In genomic region chr11:79076484-79076883, GRCm38 (mm10) we compare ENCODE assay signal across 10 mouse cellular contexts.
DNase-seq lines count a peak whose midpoint lies in the region; ATAC-seq and TF ChIP-seq lines count a peak whose summit lies in the region.
"Had no signal": no experiment of that assay in that cellular context is flagged by ENCODE, and none has a peak within 500 bp of the region (broad histone marks: within the 10 kb centered on the region; RNA-seq: fewer than 3 reads in every experiment).

No protein-coding gene starts in this region.

- H3K27ac ChIP-seq in limb, embryonic 10.5 days: peak overlapping the region; percentile 61
- no peak overlapping the region for H3K27ac ChIP-seq in cerebellum, adult 2 months (ENCODE audit: insufficient read depth, low read length)
- H3K27ac ChIP-seq in hindbrain, embryonic 11.5 days (ENCODE audit: low read depth, low read length): no peak overlapping the region
- H3K27ac ChIP-seq: embryonic facial prominence, embryonic 13.5 days; limb, embryonic 13.5 days had no signal

- WGBS in lung, adult 2 months: 71% methylated on average over 12 of the region's 12 CpGs
- 78% methylated on average over 12 of the region's 12 CpGs for WGBS in limb, embryonic 10.5 days
- WGBS in cerebellum, adult 2 months: 89% methylated on average over 12 of the region's 12 CpGs
- 84% methylated on average over 12 of the region's 12 CpGs for WGBS in hindbrain, embryonic 11.5 days

- TF ChIP-seq POLR2A in lung, adult 2 months (IDR thresholded peaks at IDR 0.05; ENCODE audit: borderline replicate concordance, extremely low read depth, low read depth, low read length): no peak
- no peak for TF ChIP-seq POLR2A in cerebellum, adult 2 months (IDR thresholded peaks at IDR 0.05; ENCODE audit: borderline replicate concordance, insufficient read depth, low read length)

- H3K4me1 ChIP-seq in lung, adult 2 months (ENCODE audit: control insufficient read depth, insufficient read depth, low read length): peaks cover 12% of the 10 kb centered on the region
- H3K4me1 ChIP-seq in limb, embryonic 10.5 days: peaks cover 26% of the 10 kb centered on the region
- H3K4me1 ChIP-seq in cerebellum, adult 2 months (ENCODE audit: control insufficient read depth, insufficient read depth, low read length): no peaks in the 10 kb centered on the region
- no peaks in the 10 kb centered on the region for H3K4me1 ChIP-seq in hindbrain, embryonic 11.5 days (replicated peaks; ENCODE audit: control insufficient read depth, insufficient read depth, low read length)

- H3K27me3 ChIP-seq in limb, embryonic 10.5 days (ENCODE audit: low read depth, poor library complexity, severe bottlenecking): no peaks in the 10 kb centered on the region
- no peaks in the 10 kb centered on the region for H3K27me3 ChIP-seq in cerebellum, adult 2 months (ENCODE audit: control insufficient read depth, insufficient read depth, low read length)
- H3K27me3 ChIP-seq in hindbrain, embryonic 11.5 days (ENCODE audit: control insufficient read depth, insufficient read depth, low read length): no peaks in the 10 kb centered on the region
- H3K27me3 ChIP-seq: embryonic facial prominence, embryonic 13.5 days; limb, embryonic 13.5 days had no signal

- H3K9me3 ChIP-seq in limb, embryonic 10.5 days (replicated peaks): no peaks in the 10 kb centered on the region
- no peaks in the 10 kb centered on the region for H3K9me3 ChIP-seq in hindbrain, embryonic 11.5 days (ENCODE audit: control insufficient read depth, low read length)
- H3K9me3 ChIP-seq: embryonic facial prominence, embryonic 13.5 days; limb, embryonic 13.5 days had no signal

- H3K4me3 ChIP-seq in lung, adult 2 months (replicated peaks; ENCODE audit: extremely low read depth, low read depth, low read length): no peak overlapping the region
- no peak overlapping the region for H3K4me3 ChIP-seq in limb, embryonic 10.5 days
- no peak overlapping the region for H3K4me3 ChIP-seq in cerebellum, adult 2 months (replicated peaks; ENCODE audit: insufficient read depth, low read depth, low read length)
- H3K4me3 ChIP-seq in hindbrain, embryonic 11.5 days (ENCODE audit: low read depth, low read length): no peak overlapping the region
- H3K4me3 ChIP-seq: embryonic facial prominence, embryonic 13.5 days; limb, embryonic 13.5 days had no signal

- no peak overlapping the region for H3K4me2 ChIP-seq in hindbrain, embryonic 11.5 days (replicated peaks; ENCODE audit: low read depth, low read length)
- H3K4me2 ChIP-seq: embryonic facial prominence, embryonic 13.5 days; limb, embryonic 13.5 days had no signal

- no peak for TF ChIP-seq CTCF in lung, adult 2 months (IDR thresholded peaks at IDR 0.05; ENCODE audit: insufficient read depth, low read length)
- no peak for TF ChIP-seq CTCF in cerebellum, adult 2 months (IDR thresholded peaks at IDR 0.05; ENCODE audit: borderline replicate concordance, insufficient read depth, low read depth, low read length)

- H3K36me3 ChIP-seq in limb, embryonic 10.5 days: no peaks in the 10 kb centered on the region
- H3K36me3 ChIP-seq in hindbrain, embryonic 11.5 days (ENCODE audit: control insufficient read depth, insufficient read depth, low read length): no peaks in the 10 kb centered on the region

- intact Hi-C loops in left cerebral cortex, postnatal 14 days (cut with DNase I): no loop called here

- ATAC-seq in hindbrain, embryonic 11.5 days (ENCODE audit: low FRiP score): no peak

- DNase-seq in lung, postnatal 25 days (ENCODE audit: low spot score): peak; percentile 49
- no peak for DNase-seq in lung, adult 2 months
- no peak for DNase-seq in limb, embryonic 10.5 days (ENCODE audit: low spot score)
- peak; percentile 77 for DNase-seq in naive thymus-derived CD4-positive, alpha-beta T cell, adult 2 months (ENCODE audit: low read depth)
- DNase-seq in left cerebral cortex, postnatal 14 days (ENCODE audit: low spot score in 2 of 2): no peak
- DNase-seq in layer of hippocampus, postnatal 10 days (ENCODE audit: low spot score in 2 of 2): no peak
- DNase-seq in cerebellum, adult 2 months: no peak
- DNase-seq in hindbrain, embryonic 11.5 days (ENCODE audit: low spot score): no peak

- H3K9ac ChIP-seq in hindbrain, embryonic 11.5 days (ENCODE audit: low read depth, low read length): no peak overlapping the region
- H3K9ac ChIP-seq: embryonic facial prominence, embryonic 13.5 days; limb, embryonic 13.5 days had no signal

Comparison
In these comparisons a context has a peak if more than half of its experiments do, and no peak if none do; other contexts are left out.
1. DNase-seq: peak in lung, postnatal 25 days (single experiment) and naive thymus-derived CD4-positive, alpha-beta T cell, adult 2 months (single experiment); none in lung, adult 2 months (single experiment), limb, embryonic 10.5 days (single experiment), left cerebral cortex, postnatal 14 days (0 of 2), layer of hippocampus, postnatal 10 days (0 of 2), cerebellum, adult 2 months (0 of 2) and hindbrain, embryonic 11.5 days (single experiment).